Mouse (Mus musculus): ENCODE measurements around the gene Gm21679.
"Not testable (repeated sequence)": the region's sequence is repeated elsewhere in the genome, so short reads cannot be mapped to it uniquely, and the experiment has no call there.

Gene Gm21679

DNA sequence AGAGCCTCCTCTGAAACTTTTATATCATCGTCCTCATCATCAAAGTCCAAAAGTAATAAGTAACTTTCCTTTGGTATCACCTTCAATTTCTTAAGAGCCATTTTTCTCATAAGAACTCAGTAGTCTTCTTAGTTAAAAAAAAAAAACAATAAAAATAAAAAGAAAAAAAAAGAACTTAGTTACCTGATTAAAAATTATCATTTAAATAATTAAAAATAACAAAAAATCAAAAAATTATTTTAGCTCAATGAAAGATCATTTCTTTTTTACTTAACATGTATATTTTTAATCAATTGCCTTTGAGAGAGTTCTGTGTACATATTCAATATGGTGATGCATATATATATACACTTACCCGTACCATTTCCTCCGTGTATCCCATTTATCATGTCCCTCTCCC lies at the start of gene Gm21679:
Gene Gm21679 (minus strand): TSS at position 101 of the 400 bp plus-strand sequence.
- not testable (repeated sequence) for DNase-seq (ENCODE audit: low read depth, low spot score)

Measured in retina, postnatal 7 days (tissue).